Mouse (Mus musculus): ENCODE data around the gene Arl15.

Gene Arl15

DNA sequence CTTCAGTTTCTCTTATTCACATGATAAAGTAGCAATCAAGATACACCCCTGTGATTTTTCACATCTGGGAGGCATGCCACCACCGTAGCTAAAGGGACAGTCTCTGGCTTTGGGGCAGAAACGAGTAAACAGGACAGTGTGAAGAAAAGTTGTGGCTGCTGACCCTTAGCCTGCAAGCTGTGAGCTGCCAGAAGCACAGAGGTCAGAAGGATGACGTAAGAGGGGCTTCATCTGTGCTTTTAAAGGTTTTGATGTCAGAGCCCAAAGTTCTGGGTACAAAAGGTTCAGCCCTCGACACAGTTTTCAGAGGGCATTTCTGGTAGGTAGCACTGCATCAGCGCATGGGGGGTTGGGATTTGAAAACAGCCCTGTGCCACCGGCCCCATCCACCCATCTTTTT lies 266.0 kb downstream of the Arl15 start:
- no peak for DNase-seq (ENCODE audit: low read depth)

DNA sequence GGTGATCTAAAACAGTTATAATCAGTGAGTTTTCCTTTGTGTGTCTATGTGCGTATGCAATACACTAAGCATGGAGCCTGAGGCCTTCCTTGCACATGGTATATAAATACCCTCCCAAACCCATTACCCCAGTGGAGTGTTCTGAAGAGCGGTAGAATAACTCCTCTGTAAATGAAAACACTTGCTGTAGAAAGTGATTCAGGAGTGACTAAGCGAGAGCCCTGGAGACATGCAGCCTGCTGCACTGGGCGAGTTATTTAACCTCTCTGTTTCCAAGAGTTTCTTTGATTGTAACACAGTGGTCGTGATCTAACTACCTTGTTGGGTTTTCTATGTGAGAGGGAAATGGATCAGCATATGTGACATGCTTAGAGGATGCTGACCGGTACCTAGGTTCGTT lies 266.9 kb downstream of the Arl15 start:
- no peak for DNase-seq (ENCODE audit: low read depth)

DNA sequence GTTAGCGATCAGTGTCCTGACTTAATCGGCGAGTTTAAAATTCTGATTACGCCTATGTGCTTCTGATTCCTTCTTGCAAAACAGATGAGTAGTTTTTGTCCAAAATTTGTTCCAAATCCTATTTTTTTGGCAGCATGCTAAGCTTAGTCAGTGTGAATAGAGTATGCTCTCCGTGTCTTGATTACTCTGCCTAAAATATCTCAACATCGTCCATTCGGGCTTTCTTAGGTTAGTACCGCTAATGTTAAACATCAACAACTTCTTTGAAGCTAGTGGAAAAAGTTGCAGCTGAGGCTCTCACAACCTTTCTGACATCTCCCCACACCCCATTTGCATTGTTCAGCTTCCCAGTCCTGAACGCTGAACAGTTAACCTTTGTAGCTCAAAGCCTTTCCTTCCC lies 269.8 kb downstream of the Arl15 start:
- DNase-seq (ENCODE audit: low read depth): no peak

DNA sequence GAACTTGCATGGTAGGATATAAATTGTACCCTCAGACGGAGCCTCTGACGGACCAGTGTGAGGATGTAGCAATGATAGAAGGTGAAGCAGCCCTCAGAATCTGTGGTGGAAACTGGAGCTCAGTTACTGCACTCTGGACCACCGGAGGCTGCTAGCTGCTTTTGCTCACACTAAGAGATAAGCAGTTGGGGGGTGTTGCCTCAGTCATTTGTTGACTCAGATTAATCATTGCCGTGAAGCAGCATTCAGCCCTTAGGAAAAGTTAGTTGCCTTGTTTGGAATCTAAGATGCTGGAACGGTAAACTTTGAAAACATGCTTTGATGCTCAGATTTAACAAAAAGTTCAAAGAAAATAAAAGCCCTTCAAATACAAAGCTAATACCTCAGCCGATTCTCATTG lies 270.7 kb downstream of the Arl15 start:
- no peak for DNase-seq (ENCODE audit: low read depth)

DNA sequence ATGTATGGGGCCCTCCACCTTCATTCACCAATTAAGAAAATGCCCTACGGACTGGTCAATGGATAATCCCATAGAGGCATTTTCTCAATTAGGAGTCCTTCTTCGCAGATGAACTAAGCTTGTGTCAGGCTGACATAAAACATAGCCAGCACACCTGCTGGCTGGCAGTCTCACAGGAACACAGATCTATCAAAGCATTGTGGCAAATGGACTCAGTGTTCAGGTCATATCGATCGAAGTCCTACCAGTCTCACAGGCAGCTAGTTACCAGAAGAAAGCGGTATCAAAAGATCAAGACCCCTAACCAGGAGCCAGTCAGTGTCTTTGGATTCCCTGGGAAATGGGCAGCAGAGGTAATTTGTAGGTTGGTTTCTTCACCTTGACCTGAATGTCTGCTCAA lies 274.1 kb downstream of the Arl15 start:
- DNase-seq (ENCODE audit: low read depth): no peak

DNA sequence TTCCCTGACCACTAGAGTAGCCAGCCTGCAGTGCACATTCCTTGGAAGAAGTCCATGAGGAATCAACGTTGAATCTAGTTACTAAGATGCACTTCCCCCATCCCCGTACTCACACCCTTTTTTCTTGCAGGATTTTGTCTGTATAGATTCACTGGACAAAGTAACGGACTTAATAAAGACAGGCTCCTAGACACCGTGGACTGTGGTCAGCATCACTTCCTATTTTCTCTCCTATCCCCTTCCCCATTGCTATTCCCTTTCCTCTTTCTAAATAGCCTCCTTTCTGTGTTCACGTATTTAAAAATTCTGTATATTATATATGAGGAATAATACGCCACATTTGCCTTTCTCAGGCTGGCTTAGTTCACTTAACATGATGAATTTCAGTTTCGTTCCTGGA lies 277.1 kb downstream of the Arl15 start:
- no peak for DNase-seq (ENCODE audit: low read depth)

DNA sequence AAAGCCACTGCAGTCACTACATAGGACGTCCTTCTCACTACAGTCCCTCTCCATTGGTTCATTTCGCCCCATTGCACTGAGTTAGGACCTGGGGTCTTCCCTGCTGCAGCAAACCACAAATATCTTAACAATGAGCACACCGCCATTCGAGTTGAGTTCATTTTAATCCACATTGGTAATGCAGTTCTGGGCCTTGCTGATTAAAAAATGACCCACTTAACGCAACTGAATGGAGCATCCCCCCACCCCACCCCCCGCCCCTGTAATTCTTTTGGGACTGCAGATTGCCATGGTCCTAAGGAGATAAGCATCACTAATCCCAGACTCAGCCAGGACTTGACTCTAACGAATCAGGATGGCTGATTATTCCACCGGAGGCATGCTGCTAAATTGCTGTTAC lies 280.2 kb downstream of the Arl15 start:
- no peak for DNase-seq (ENCODE audit: low read depth)

DNA sequence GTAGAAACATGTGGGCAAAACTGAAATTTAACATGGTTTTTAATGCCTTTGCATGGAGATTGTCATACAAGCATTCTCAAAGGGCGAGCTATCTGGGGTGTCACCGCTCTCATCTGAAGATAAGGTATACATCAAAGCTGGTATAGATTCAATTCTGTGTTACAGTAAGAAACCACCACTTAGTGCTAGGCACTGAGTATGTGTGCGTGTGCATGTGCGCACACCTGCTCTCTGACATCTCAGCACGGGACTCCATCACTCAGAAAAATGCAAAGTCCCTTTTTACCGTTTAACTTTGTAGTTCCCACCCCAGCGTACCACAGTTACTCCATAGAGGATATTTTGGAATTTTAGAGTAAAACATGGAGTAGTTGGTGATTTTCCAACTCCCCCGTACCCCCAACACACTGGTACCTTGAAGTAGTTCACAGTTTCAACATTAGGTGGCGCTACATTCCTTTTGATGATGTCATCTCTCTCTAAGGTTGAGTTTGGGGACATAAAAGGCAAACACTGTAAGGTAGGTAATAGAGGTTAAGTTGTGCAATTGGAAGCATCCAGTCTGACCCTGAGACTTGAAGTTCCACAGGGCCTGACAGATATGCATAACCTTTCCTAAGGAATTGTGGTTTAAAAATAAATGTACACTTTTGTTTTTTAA lies 281.5 kb downstream of the Arl15 start:
- DNase-seq (ENCODE audit: low read depth): peak; percentile 44

DNA sequence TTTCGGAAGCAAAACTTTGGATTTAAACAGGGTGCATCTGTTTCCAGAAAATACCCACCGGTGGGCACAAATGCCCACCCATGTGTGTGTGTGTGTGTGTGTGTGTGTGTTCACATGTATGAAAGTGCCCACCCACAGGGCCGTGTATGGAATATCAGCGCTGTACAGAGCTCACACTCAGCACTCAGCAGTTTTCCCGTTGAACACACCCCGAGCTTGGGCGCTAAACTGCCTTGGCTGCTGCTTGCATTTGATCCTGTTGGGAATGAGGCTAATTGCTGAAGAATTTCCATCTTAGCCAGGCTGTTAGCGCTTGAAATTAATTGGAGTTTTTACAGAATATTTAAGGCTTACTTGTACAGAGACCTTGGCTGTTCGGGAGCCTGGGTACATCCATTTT lies 282.9 kb downstream of the Arl15 start:
- DNase-seq (ENCODE audit: low read depth): no peak

DNA sequence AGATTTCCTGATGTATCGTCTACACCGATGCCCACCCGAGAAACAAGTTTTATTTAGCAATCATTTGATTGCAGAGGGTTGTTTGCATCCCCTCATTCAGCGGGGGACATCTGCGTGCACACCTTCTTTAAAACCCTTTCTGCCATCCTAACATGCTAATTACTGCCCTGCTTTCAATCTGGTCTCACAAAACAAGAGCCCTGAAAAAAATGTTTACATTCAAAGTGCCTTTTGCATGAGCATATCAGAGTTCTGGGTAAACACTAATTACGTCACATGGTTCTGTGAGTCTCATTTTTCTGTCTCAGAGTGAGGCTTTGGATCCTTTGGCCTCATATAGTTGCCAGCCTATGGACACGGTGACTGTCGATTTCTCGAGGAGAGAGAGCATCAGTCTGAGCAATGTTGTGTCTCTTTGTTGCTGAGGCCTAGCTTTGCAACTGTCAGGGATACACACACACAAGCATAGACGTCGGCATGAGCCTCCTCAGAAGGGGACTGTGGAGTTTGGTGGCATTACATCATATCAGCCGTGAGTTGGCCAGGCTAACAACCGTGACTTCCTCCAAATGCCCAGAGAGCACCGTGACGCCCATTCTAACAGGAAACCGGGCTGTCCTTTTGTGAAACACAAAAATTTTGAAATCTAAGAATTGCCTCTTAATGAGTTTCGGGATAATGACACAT lies 283.4 kb downstream of the Arl15 start:
- peak; percentile 19 for DNase-seq (ENCODE audit: low read depth)

DNA sequence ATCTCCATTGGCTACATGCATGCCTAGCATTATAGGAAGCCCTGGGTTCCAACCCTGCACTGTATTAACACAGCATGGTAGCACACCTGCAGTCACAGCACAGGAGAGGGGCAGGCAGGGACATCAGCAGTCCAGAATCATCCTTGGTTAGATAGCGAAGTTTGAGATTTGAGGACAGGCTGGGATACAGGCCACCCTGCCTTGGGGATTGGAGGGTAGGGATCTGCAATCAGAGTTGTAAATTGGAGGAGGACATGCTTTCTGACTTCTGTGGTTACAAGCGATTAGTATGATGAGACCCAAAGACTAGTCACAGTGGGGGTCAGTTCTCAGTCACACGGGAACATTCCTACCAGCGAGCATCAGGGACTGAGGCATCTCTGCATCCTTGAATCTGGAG lies 284.5 kb downstream of the Arl15 start:
- DNase-seq (ENCODE audit: low read depth): no peak

DNA sequence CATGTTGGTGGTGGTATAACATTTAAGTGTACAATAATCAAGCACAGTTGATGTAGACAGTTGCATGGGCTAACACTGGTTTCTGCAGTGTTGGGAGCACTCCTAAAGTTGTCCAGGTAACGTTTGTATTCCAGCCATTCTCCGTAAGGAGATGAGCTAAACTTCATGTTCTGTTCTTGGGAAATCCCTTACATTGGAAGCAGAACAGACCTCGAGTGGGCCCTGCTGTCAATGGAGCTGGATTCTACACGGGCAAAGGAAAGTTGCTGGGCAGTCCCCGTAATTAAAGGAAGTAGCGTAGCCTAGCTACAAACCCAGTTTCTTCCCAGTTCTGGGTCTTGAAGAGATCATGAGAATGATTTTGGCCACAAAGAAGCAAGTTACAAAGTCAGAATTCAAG lies 285.4 kb downstream of the Arl15 start:
- no peak for DNase-seq (ENCODE audit: low read depth)

DNA sequence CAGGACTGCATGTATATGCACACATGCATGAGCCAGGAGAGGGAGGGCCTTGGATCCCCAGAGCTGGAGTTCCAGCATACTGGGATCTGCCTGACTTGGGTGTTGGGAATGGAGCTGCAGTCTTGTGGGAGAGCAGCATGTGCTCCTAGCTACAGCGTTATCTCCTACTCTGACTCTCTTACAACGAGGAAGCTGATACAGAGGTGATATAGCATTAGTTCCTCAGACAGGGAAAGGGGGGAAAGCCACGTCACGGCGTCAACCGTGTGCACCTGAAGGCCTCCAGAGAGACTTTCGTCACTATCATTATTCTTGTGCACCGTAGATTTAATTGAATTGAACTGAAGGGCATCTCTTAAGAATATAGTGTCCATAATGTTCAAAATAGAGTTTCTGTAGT lies 286.2 kb downstream of the Arl15 start:
- no peak for DNase-seq (ENCODE audit: low read depth)

DNA sequence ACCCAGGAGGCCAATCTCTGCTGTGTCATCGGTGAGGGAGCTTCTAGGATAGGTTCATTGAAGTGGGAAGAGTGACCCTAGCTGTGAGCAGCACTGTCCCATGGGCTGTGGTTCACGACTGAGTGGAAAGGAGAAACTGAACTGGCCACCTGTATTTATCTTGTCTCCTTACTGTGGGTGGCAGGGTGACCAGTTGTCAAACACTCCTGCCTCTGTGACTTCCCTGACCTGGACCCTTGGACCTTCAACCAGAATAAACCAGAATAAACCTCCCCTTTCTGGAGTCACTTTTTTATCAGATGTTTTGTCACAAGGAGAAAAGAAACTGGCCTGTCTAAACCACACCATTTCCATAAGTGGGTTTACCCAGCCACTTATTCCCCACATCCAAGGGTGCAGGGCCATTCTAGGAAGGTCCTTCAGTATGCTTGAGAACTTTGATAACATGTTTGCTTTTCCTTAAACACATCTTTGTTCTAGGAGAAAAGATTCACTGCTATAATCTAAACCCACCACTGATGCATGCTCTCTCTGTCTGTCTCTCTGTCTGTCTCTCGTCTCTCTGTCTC lies 289.3 kb downstream of the Arl15 start:
- no peak for DNase-seq (ENCODE audit: low read depth)

DNA sequence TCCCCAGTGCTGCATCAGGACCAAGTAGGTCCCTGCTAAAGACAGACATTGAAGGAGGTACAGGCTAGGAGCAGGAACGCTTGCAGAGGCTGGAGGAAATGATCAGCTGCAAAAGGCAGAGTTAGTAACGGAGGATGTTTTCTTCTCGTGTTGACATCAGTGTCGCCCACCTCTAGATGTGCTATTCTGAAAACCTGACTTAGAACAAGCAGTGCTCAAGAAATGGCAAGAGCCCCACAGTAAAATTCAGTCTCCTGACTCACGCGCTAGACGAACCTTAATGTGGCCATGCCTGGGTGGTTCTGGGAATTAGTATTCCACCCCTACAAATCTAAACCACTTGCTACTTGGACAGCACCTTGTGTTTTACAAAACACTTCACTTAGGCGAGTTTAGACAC lies 291.1 kb downstream of the Arl15 start:
- no peak for DNase-seq (ENCODE audit: low read depth)

DNA sequence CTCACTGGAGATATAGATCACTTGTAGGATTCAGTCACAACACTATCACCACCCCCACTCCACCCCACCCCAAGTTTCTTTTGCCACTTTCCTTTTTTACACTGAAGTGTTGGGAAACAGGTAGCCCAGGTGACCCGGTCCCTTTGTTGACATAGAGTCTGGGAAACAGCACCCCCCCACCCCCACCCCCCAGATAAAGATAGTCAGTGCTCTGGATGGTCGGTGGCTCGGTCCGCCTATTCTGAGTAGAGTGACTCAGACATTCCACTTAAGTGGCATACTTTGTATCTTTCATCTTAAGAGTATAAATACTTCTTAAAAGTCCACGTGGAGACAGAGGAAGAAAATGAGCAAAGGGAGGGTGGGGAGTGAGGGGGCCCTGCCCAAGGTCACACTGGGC lies 292.0 kb downstream of the Arl15 start:
- no peak for DNase-seq (ENCODE audit: low read depth)

DNA sequence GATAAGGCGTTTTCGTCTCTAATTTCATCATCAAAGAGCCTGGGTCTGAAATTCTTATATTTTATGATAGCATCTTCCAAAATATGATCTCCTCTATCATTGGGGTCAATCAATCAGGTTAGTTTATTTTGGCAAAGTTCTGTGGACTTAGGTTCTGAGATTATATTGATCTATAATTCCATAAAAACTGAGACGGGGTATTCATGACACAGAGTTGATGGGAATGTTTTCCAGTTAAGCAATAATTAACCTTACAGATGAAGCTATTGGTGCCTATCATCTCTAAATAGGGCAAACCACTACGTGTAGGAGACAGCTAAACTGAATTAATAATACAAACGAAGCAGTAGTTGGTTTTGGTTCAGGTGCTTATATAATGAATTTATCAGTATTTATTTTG lies 292.5 kb downstream of the Arl15 start:
- no peak for DNase-seq (ENCODE audit: low read depth)

DNA sequence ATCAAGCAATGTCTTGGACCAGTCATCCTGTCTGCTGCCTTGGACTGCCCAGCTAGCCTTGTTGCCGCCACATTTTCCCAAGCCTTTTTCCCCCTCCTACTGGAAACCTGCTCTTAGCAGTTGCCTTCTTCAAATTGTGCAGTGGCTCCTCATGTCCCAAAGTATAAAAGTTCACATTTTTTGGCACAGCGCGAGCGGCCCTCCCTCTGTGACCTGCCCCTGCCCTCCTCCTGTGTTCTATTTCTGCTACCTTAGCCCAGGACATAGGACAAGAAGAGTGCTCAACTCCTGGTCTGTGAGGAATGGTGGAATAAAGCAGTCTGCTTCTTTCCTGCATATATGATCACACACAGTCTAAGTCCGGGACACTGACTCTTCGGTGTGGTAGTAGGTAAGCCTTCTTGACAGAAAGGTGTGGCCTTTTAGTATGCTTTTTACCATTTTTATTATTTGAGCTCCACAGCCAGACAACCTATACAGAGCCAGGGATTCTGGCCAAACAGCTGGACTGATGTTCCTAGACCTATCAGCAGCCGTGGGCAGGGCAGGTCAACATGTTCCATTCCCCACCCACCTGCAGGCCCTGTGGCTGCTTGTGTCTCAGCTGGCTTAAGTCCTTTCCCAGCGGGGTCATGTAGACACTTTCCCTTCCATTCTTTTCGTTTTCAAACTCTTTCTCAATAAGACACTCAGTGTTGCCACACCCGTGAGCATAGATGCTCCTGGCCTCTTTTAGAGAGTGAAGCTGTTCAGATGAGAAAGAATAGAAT lies 293.6 kb downstream of the Arl15 start:
- DNase-seq (ENCODE audit: low read depth): no peak

DNA sequence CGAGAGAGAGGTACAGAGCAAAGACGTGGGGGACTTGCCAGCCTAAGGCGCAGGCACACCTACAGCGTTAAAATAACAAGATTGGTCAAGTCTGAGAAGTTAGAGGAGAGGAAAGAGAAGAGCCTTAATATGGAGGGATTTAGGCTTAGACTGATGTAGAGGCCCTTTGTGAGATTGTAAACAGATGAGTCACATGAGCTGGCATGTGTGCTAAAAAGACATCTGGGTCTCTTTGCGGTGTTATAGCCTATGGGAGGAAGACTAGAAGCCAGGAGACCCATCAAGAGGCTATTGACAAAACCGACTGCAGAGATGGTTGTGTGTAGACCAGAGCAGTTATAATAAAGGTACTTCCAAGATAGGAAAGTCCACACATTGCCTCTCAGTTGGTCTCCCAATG lies 296.5 kb downstream of the Arl15 start:
- DNase-seq (ENCODE audit: low read depth): no peak

DNA sequence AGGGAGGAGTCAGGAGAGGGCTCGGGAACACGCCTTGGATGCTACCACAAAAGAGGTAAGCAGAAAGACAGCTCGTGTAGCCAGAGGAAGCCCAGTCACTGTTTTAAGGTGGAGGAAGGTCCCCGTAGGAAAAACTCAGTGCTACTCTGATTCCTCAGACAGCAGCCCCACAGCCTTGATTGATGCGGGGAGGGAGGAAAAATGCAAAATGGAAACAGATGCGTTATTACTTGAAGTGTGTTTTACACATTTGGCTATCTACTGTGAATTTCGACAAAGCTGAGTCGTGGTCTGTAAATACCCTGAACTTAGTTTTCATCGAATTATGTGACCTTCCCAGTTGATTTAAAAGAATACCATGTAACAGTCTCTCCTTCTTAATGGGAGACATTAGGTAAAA lies 296.9 kb downstream of the Arl15 start:
- DNase-seq (ENCODE audit: low read depth): no peak

DNA sequence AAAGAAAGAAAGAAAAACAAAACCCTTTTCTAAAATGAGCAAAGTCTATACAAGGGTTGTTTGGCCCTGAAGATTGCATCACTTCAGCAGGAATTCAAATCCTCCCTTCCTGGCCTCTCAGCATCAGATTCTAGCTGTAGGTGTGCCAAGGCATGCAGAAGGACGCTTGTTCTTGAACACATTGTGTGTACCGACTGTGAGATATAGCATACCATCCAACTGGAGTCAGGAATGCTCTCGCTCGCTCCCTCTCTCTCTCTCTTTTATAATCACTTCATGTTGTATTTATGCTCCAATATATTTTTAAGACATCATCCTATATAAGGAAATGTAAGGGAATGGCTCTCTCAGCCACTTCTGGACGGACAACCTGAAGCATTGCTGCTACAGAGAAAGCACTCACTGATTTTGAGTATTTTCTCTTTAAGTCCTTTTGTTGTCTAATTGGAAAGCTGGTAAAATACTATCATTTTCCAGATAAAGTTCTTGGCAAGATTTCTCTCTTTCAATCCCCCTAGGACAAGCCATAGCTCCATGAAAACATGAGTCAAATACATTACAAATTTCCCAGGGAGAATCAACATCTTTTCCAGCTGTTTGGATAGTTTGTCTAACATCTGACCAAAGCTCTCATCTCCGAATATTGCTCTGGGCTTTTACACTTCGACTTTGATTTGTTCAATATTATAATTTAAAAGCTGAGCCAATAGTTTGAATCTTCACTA lies 300.0 kb downstream of the Arl15 start:
- DNase-seq (ENCODE audit: low read depth): no peak

DNA sequence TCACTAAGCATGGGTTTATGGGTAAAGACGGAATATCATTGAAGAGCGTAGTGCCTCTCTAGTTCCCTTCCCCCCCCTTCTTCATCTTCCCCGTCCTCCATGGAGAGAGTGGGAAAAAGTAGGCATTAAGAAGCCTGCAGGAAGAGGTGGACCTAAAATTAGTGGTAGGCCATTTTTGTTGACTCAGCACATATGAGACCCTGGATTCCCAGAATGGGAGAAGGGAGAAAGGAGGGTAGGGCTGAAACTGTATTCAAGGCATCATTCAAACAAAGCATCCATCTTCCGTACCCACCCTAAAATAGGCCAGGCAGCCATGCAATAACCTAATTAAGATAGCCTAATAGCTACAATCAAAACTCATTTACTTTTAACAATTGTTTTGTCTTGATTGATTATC lies 301.1 kb downstream of the Arl15 start:
- DNase-seq (ENCODE audit: low read depth): no peak

Data from c-Kit-positive CD71-negative TER-119-negative erythroid progenitor cells, embryonic 14.5 days (primary cell).